Mouse (Mus musculus) CH12F3 (cell line): ENCODE measurements around the gene Bglap3.
"Not testable (repeated sequence)": the region's sequence is repeated elsewhere in the genome, so short reads cannot be mapped to it uniquely, and the experiment has no call there.

Experiments used
- in situ Hi-C: fragments of 300-500 bp; cut with MboI; formaldehyde crosslinking; loops from 2 replicates; pipeline ENCODE4 v1.14.3; 2020; ENCODE audit warnings: low sequenced_read_pairs

Bglap3 gene

DNA sequence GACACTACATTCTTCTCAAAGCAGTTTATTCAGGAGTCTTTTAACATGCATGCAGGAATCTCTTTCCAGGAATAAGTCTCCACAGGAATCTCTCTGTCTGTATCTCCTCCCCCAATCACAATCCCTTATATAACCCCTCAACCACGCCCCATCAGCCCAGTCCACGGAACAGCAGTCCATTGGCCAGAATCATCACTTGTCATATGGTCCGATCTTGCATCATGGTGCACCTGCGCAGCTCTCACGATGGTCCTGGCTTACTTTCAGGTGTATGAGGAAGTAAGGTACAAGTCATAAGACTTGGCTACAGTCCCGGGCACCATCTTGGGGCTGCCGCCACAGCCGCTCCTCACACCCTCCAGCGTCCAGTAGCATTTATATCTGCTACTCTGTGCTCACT is at the start of gene Bglap3:
Gene Bglap3 (minus strand): TSS at position 101 of the 400 bp plus-strand sequence.
- in situ Hi-C loops: not testable (repeated sequence)

DNA sequence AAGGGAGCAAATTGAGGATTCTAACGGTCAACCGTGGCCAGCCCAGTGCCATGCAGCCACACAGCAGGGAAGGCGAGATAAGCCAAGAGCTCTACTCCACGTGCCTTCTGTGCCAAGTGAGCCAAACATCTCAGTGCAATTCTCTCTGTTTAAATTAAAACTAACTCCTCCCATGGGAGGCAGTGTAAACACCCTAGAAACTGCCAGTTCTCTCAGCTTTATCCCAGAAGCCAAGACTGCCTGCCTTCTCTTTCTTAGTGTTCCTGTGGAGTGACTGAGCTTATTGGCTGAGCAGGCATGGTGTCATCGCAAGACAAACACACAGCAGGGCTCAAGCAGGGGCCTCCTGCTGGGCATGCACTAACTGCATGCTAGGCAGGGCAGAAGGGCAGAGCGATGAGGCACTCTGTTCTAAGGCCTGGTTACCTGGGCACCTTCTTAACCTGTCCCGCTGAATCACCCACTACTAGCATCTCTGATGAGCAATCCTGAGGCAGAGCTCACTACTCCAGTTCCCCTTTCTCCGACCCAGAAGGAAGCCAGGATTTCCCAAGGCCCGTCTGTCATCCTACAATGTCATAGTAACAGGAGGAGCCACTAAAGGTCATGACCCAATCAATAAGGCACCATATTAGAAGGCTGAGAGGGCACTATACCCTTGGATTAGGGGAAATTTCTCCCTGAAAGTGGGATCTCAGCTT is 49.6 kb upstream of the Bglap3 start:
- in situ Hi-C loops: no loop called here

DNA sequence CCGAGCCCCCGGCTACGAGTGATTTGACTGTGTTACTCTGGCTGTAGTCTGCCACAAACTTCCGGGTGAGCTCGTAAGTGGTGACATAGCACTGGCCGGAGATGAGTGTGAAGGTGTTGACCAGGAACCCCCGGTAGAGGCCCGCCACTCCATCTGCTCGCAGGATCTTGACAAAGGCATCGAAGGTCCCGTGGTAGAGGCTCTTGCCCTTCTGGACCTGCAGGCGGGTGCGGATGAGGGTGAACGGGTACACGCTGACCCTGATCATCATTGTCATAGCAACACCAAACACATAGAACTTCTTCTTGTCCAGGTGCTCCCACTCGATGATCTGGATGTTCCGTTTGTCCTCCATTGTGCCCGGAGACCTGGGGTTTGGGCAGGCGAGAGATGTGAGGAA is 48.2 kb upstream of the Bglap3 start:
- in situ Hi-C loops: no loop called here

DNA sequence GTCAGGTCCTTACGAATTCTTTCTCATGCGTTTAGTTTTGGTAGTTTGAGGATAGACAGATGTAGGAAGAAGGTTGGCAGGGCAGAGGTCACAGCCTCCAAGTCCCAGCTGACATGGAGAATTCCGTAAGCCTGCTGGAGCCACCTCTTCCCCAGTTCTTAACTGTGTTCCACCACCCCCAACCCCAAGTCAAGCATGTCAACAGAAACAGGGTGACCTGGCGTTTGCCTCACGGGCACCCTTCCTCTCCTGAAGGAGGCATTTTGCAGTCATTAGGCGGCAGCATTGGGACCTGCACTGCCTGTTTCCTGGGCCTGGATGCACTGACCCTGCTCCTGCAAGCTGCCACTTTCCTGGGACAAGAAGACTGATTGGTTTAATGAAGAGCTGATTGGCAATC is 45.5 kb upstream of the Bglap3 start:
- in situ Hi-C loops: no loop called here

DNA sequence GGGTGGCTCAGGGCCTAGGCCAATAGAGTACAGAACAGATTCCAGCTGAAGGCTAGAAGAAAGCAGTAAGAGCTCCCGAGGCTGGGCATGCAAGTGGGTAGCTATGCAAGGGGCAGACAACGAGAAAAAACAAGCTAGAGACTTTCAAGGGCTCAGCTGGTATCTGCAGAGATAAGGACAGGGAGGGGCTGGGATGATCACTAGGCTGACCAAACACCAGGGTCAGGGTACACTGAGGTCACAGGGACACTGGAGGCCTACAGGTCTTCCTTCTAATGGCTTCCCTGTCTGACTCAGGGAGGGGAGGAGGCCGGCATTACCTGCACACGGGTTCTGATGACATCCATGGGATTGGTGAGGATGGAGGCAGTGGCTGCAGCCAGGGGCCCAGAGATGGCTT is 43.1 kb upstream of the Bglap3 start:
- in situ Hi-C loops: no loop called here

DNA sequence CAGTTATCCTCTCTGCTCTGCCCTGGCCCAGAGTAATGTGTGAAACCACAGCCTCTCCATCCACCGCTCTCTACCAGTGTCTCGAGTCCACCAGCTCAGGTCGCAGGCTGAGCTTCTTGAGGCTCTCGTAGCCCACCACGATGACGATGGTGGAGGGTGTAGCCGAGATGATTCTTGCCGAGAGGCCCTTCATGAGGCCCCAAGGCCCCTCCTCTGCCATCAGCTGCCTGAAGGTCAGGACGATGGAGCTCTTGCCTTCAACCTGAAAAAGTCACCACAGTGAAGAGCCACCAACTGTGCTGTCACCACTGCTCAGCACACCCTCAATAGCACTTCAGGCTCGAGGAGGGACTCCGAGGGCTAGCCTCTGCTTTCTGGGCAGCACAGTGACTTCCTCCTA is 40.1 kb upstream of the Bglap3 start:
- in situ Hi-C loops: no loop called here

DNA sequence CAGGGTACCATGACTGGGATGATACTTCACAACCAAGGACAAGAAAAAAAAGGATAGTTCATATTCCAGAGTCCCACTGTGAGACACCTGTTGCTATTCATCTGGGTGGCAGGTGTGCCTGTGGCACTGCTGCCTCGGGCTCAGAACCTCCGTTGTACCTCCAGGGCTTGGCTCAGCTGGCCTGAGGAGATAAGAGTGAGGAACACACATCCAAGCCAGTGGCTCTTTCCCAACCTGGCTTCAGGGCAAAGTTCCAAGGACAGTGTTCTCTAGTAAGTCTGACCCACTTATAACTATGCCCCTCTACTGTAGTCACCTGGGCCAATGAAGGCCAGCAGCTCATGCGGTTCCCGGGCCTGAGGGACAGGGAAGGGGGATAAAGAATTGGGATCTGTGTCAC is 39.1 kb upstream of the Bglap3 start:
- in situ Hi-C loops: no loop called here

DNA sequence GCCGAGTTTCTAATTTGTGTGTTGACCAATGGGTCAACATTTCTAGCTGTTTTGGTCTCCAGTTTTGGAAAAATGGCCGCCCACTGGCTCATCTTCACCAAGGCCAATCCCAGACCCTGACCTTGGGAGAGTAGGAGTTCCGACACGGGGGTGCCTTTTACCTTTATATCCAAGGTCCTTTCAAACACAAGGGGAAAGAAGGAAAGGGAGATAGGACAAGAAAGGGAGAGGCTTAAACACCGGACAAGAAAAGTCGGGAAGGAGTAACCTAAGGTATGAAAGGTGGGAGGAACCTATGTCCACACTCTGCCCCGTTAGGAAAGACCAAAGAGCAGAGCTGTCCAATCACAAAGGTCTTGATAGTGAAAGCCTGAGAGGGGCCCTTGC is 38.1 kb upstream of the Bglap3 start:
- in situ Hi-C loops: no loop called here

DNA sequence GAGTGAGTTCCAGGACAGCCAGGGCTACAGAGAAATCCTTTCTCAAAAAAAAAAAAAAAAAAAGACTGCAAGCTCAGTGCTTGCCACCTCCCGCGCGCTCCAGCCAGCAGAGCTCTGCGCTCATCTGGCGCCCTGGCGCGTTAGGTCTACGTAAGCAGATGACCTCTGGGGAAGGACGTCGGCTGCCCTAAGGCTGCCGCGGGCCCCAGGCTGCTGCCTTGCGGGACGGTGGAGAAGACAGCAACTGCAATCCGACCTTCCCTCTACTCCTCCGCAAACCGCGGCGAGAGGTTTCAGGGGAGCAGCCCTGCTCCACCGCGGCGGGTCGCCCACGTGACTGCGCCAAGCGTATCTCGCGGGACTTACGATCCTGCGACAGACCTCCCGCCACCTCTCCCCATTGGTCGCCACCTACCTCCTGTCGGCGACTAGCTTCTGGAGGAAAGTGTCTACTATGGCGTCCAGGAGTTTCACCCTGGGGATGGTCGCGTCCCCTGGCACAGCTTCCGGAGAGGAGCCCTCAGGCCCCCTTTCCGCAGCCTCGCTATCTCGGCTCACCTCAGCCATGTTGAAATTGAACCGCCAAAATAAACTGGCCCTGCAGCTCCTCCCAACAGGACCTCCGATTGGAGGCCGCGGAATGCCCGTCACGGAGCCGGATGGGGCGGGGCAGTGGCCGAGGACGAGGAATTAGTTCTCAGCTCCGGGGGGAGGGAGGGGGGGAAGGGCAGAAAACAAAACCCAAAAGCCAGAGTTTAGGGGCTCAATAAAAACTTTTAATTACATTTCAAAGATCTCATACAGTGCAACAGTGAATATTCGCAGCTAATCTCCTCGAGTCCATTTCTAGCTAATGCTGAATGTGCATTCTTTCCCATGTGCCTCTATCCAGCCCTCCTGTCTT is 37.5 kb upstream of the Bglap3 start, which contains the start of gene Pmf1:
Gene Pmf1 (minus strand): TSS at position 591 of the 904 bp plus-strand sequence.
- in situ Hi-C loops: loop anchor here (5.0 kb wide), 1 partner anchor 62 kb away; no protein-coding TSS in a partner anchor

DNA sequence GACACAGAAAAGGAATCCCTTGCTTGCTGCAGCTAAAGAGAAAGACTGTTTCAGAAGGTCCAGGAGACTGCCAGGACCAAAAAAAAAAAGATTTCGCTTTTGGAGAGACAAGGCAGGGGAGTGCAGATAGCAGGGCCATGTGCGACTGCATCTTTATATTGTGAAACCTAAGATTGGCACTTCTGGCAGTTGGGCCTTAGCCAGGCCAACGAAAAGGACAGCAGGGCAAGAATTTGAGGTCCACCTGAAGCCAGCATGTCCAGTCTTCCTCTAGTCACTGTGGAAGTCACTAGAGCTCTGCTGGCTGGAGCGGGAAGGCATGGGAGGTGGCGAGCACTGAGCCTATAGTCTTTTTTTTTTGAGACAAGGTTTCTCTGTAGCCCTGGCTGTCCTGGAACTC is 36.4 kb upstream of the Bglap3 start:
- in situ Hi-C loops: loop anchor here (5.0 kb wide), 1 partner anchor 63 kb away; no protein-coding TSS in a partner anchor

DNA sequence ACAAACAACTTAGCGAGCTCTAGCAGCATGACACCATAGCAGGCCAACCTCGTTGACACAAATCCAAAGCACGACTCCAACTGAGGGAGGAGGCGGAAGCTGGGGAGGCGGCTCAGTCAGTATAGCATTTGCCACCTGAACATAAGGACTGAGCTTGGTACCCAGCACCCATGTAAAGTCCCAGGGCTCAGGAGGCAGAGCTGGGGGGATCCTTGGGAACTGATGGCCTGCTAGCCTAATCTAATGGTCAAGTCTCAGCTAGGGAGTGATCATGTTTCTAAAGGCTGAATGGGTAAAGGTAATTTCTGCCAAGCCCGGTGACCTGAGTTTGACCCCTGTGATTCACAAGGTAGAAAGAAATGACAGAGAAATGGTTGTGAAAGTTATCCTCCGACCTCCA is 35.0 kb upstream of the Bglap3 start:
- in situ Hi-C loops: loop anchor here (5.0 kb wide), 1 partner anchor 65 kb away; no protein-coding TSS in a partner anchor

DNA sequence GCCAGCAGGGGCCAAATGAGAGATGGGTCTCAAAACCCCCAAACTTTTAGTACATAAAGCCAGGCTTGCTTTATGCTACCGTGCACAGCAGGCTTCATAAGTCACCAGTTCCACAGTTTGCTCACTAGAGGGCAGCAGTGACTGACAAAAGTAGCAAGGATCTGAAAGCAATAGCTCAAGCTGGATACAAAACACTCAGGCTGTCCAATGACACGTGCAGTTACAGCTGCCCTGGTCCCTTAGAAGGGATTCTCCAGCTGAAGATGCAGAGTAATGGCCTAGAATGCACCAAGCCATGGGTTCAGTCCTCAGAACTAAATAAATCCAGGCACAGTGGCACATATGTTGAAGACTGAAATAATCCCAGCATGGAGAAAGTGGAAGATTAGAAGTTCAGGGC is 34.5 kb upstream of the Bglap3 start:
- in situ Hi-C loops: loop anchor here (5.0 kb wide), 1 partner anchor 65 kb away; no protein-coding TSS in a partner anchor

DNA sequence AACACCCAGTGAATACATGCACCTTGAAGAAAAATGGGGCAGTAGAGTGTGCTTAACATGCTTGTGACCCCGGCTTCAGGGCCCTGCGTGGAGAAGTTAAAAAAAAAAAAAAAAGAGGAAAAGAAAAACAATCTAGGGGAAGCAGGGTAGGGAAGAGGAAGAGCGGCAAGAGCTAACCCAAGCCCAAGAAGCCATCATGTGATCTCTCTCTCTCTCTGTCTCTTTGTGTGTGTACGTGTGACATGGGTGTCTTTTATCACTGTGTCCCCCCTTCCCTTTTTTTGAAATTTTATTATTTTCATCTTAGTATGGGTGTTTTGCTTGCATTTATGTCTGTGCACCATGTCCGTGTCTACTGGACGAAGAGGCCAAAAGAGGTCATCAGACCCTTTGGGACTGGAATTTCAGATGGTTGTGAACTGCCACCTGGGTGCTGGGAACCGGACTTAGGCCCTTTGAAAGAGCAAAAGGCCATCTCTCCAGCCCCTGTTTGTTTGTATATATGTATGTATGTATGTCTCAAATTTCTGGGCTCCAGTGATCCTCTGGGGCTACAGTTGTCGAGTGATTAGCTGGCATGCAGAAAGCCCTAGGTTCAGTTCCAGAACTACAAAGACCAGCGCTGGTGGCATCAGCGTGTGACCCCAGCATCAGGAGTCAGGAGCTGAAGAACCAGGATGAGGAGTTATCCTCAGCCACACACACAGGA is 31.1 kb upstream of the Bglap3 start:
- in situ Hi-C loops: no loop called here

DNA sequence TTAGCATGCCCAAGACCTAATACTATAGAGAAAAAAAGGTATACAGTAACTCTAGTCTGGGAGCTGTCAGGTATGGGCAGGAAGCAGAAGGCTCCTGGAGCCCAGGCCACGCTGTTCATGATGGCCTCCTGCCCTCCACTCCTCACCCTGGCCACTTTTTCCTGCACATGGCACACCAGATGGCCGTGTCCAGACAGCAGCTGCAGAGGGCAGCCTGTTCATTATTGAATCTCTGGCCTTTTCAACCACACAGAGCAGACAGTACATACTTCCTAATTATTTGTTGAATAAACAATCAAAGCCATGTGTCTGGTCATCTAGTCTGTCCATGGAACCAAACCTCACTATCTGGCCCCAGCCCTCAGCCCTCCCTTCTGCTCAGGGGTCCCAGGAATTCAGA is 26.1 kb upstream of the Bglap3 start:
- in situ Hi-C loops: no loop called here

DNA sequence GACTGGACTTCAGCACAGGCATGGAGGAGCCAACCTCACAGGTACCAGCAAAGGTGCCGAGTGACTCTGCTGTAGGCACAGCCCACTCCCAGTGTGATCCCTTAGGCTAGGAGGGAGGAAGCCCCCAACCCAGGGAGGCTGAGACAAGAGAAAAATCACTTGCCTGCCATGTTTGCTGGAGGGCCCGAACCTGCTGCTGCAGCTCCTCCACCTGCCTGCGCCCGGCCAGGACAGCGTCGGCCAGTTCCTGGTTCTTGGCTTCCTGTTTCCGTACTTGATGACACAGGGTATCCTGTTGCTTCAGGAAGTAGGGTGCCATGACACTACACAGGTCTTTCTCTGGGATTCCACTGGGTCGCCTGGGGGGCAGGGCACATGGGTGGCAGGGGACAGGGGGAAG is 23.2 kb upstream of the Bglap3 start:
- in situ Hi-C loops: no loop called here

DNA sequence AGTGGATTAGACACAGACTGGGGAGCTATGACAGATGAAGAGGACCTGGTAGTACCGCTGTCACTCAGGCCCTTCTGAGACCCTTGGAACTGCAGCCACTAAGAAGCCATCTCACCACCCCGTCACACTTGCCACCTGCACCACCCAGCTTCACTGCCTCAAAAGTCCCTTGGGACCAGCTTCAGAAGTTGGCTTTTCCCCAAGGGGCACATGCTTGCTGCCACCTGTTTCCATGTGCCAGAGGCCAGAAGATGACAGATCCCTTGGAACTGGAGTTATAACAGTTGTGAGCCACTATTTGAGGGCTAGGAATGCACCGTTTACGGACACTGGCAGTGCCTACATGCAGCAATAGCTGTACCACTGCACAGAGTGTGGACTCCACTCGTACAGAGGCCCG is 22.7 kb upstream of the Bglap3 start:
- in situ Hi-C loops: no loop called here

DNA sequence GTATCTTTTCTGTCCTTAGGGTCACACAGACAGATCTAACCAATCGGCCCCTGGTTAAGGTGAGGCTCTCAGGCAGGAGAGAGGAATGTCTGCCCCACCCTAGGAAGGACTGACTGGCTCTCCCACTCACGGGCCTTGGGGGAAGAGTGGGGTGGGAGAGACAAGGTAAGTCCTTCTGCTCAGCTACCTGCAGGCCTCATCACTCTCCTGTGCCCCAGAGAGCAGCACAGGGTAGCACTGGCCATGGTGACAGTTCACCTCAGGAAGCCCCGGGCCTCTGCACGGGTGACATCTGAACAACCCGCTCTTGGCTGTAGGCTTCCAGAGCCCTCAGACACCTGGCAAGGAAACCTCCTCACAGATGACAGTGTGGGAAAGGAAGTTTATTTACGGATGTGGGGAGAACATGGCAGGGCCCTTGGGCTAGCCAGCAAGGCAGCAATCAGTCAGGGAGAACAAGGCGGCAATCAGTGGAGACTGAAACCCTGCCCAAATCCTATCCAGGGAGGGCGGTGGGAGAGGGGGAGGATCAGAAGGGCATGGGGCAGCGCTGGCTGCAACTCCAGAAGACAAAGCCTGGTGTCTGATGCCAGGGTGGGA is 21.3 kb upstream of the Bglap3 start:
- in situ Hi-C loops: no loop called here

DNA sequence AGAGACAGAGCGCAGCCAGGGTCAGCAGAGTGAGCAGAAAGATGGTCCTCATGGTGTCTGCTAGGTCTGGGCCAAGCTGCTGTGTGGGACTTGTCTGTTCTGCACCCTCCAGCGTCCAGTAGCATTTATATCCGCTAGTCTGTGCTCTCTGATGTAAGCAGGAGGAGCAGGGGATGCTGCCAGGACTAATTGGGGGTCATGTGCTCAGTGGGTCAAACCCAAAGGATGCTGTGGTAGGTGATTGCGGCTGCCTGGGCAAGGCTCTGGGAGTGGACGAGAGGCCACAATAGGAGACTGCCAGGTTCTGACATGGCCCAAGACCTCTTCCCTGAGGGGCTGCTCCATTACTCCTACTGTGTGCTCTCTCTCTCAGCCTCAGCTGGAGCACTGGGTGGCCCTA is 11.8 kb upstream of the Bglap3 start, which contains the start of gene Bglap:
Gene Bglap (minus strand): TSS at position 101 of the 400 bp plus-strand sequence.
- in situ Hi-C loops: no loop called here

DNA sequence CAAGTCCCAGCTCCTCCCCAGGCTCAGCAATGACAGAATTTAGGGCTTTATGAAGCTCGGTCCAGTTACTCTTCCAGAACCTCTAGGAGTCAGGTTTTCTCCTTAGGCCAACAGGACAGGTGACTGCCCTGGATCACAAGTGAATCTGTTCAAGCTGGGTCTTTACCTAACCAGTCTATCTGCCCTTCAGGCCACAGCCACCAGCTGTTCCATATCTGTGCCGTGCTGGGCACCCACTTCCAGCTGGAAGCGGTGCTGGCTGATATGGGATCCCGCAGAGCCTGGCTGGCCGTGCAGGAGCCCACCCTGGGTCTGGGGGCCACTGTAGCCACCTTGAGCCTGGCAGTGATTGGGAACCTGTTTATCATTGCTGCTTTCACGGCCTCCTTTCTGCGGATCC is 9.8 kb upstream of the Bglap3 start:
- in situ Hi-C loops: not testable (repeated sequence)

DNA sequence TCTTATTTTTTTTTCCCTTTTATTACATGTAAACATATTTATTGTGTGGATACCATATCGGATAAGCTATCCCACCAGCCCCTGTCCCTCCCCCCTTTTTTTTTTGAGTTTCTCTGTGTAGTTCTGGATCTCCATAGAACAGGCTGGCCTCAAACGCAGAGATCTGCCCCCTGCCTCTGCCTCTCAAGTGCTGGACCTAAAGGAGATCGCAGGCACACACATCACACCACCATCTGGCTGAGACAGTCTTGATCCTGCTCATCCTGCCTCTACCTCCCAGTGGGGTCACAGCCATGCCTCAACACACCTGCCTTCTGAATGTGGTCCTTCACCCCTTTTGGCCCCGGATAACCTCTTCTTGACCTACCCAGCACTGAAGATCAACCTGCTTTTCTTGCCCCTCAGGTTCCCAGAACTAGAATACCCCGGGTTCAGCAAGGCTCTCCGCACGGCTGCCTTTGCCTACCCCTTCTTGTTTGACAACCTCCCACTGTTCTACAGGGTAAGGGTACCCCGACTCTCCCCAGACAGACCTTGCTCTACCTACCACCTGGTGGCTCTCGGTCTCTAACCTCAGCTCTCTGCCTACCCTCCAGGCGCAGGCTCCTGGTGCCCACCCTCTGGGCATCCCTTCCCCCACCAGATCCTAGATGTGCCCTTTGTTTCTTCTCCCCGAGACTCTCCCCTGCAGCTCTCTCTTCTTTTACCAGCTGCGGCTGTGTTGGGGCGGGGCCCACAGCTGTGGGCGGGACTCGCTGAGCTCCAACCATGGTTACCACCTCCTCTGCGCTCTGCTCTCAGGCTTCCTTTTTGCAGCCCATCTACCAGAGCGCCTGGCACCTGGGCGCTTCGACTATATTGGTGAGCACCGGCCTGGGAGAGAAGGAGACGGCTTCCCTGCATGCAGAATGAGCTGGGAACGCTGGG is 9.1 kb upstream of the Bglap3 start:
- in situ Hi-C loops: not testable (repeated sequence)
